Mouse (Mus musculus): ENCODE measurements around the gene Csgalnact2.

The Csgalnact2 gene

DNA sequence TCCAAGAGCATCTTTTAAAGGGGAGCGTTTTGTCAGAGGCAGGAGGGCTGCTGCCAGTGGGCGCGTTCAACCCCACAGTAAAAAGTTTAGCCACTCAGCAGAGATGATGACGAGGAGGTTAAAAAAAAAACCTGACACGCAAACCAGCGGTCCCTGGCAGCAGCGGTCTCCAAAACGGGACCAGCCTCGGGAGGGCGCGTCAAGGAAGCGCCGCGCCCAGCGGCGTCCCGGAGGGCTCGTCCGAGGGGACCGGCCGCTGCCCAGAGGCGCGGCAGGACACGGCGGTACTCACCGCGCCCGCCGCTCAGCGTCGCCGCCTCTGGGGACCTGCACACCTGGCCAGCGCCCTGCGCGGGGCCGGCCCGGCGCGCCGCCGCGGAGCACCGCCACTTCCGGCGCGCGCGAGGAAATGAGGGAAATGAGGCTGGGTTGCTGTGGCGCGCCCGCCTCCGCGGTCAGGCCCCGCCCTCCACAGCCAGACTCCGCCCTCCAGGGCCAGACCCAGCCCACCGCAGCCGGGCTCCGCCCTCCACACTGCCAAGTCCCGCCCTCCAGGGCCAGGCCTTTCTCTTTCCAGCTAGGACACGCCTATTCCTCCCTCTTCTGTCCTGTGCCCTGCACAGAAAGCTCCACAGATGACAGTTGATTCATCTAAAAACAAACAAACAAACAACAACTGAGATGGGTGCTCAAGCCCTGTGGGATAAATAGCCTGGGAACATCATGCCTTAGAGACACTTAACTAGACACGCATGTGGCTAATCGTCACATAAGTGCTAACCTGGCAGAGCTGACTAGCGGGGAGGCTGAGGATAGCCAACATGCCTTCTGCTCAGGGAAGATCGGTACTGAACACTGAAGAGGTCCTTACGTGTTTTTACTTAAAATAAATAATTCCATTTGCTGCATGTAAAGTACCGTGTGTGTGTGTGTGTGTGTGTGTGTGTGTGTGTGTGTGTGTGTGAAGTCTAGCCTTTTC, at the start of gene Csgalnact2:
TSS of gene Csgalnact2 (minus strand) at position 410 of the 979 bp plus-strand sequence.
- DNase-seq (ENCODE audit: low read depth): peak; percentile 67

DNA sequence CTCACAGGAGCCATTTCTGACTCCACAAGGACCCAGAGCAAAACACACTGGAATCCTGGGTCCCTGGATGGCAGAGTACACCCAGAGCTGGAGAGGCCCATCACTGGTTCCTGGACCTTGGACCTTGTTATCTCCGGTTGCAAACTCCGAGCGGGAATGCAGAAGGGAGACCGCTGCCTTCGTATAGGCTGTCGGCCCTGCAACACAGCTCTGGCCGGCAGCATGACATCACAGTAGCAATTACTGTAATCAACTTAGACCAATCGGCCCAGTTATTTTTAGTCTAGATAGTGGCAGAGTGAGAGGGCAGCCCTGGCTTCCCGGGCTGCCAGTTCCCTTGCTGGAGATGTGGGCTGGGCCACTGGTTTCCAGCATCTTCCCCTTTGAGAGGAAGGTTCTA, 49.7 kb upstream of the Csgalnact2 start:
- DNase-seq (ENCODE audit: low read depth): no peak

DNA sequence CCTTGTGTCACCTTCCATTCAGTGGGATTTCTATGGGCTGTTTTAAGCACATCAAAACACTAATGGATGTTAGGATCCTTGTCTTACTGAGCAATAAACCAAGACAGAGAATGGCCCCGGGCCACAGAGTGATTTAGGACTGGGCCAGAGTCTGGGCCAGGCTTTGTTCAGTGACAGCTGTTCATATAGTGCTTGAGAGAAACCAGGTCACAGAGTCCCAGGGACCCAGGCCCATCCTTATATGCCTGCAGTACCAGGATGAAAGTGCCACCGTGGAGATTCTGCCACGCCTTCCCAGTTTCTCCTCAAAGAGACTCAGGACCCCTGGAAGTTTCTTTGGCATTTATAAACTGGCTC, 48.3 kb upstream of the Csgalnact2 start:
- DNase-seq (ENCODE audit: low read depth): no peak

DNA sequence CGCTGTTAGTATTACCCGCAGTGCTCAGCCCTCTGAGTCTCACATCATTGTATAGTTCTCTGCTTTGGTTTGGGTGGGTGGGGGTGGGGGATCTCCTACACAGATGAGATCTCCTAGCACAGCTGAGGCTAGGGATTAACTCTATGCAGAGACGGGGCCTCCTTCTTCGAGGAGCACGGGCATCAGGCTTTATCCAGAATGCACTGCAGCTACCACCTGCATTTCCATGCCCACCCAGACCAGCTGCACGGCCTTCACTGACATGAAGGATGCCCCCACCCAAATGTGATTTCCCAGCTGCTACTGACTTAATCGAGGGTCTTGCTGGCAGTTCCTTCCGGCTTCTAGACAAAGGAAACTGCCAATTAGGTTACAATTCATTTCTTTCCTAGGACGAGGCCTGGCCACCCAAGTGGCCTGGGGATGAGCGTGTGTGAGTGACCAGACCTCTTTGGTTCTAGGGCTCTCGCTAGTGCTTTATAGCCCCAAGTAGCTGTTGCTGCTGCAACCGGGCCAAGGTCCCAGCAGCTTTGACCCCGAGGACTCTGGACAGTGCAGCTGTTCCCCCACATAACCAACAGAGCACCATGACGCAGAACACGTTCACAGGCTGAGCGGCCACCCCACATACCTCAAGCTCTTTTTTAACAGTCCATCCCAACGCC, 47.8 kb upstream of the Csgalnact2 start:
- DNase-seq (ENCODE audit: low read depth): no peak

DNA sequence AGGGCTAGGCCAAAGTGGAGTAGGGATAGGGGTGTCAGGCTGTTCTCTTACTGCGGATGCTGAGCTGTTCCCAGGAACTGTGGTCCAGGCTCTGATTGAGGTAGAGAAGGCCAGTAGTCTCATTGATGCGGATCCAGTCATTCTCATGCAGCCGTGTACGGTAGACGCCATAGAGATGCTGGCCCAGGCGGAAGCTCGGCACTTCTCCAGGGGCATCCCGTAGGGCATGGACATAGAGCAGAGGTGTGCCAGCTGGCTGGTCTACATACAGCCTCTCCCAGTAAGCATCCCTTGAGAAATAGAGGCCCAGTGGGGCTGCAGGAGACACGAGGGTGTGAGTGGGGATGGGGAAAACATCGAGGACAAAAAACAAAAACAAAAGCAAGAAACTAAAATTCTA, 45.2 kb upstream of the Csgalnact2 start:
- no peak for DNase-seq (ENCODE audit: low read depth)

GRCm38 (mm10) chr6:118180085-118180423, 41.1 kb upstream of the Csgalnact2 start:
- no peak for DNase-seq (ENCODE audit: low read depth)

DNA sequence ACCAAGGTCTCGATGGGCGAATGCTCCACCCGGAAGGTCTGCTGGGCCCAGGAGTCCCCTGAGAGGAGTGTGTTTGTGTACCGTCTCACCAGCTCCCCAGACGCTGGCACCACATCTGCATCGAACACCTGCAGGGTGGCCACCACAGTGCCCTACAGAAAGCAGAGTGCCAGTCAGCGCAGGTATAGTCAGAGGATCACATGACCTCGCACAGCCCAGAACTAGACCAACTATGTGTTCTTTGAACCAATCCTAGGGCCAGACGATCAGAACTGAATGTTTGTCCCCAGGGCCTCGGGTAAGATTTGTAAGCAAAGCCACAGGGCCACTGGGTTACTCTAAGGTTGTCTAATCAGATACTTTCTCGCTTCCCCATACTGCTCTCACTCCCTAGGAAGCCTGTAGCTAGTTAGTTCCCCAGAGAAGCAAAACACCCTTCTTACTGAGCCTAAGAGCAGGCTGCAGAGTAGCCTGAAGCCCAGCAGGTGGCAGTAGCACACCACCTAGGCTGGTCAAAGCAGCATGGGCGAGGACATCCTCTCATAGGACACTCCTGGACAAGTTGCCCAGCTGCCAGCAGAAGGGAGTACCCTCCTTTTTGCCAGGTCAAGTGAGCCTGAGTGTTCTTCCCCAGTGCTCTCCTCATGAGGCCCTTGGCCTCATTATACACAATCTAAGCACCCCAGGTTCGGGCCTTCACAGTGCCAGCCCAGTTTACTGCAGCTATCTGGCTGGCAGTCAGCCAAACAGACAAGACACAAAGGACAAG, 40.6 kb upstream of the Csgalnact2 start:
- DNase-seq (ENCODE audit: low read depth): peak; percentile 71

DNA sequence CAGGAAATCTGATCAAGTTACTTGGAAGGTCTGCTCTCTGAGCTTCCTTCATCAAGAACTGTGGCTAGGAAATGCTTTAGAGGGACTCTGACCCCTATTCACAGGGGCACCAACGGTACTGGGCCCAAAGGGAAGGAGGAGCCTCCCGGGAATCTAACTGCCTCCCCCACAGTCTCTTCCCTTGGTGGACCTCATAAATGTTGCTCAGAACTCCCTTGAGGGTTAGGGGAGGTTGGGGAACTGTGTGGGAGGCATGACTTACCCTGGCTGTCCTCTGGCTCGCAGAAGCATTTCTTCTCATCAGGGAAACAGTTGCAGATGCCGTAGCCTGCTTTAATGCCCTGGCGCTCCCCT, 35.0 kb upstream of the Csgalnact2 start:
- DNase-seq (ENCODE audit: low read depth): no peak

GRCm38 (mm10) chr6:118173251-118173974, 34.5 kb upstream of the Csgalnact2 start:
- DNase-seq (ENCODE audit: low read depth): no peak

- no peak for DNase-seq (ENCODE audit: low read depth)
Observed at GRCm38 (mm10) chr6:118171386-118171785, 32.4 kb upstream of the Csgalnact2 start.

DNA sequence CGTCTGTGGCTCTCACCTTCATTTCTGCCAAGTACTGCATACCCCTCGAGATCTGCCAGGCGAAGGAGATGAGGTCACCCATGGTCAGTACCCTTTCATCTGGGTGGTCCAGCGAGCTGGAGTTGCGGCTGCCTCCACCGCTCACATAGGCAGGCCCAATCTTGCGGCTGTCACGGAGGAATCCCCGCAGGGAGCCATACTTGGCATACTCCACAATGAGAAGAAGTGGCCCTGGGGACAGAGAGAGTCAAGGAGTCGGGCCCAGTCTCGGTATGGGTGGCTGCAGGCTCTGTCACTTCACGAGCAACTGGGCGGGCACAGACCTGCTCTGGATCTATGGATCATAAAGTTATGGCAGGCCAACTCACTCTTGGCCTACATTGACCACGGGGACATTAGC, 29.2 kb upstream of the Csgalnact2 start:
- DNase-seq (ENCODE audit: low read depth): no peak

- DNase-seq (ENCODE audit: low read depth): peak; percentile 55
Observed at GRCm38 (mm10) chr6:118167013-118167412, 28.1 kb upstream of the Csgalnact2 start.

DNA sequence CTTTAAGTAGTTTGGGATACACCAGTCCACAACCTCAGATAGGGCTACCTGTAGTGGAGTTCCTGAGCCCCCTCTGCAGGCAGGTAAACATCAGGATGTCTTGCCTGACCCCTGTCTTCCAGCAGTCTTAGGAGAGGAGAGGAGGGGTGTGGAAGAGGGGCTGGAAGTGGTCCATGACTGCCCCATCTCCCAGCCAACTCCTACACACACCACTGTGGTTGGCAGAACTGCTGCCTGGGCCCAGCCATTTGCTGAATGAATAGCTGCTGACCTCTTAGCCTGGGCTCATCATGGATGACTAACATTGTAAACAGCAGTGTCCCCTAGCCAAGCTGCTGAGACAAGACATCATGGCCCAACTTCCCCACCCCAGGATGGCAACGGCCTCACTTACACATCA, 26.6 kb upstream of the Csgalnact2 start:
- no peak for DNase-seq (ENCODE audit: low read depth)

DNA sequence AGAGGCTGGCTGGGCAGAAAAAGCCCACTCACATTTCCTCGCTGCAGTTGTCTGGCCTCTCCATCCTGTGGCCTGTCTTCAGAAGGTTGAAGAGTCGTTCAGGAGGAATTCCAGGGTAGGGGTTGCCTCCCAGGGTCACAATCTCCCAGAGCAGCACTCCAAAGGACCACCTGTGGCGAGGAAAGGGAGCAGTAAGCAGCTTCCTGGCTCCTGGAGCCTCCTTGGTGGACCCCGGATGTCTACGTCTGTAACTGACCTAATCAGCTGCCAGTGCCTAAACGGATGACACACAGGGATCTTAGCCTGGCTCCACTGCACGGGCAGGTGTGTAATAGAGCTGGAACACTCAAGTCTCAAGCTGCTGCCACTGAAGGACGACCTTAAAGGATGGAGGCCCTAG, 25.8 kb upstream of the Csgalnact2 start:
- no peak for DNase-seq (ENCODE audit: low read depth)

GRCm38 (mm10) chr6:118163086-118163485, 24.1 kb upstream of the Csgalnact2 start:
- no peak for DNase-seq (ENCODE audit: low read depth)

- no peak for DNase-seq (ENCODE audit: low read depth)
Observed at GRCm38 (mm10) chr6:118162457-118163082, 23.6 kb upstream of the Csgalnact2 start.

DNA sequence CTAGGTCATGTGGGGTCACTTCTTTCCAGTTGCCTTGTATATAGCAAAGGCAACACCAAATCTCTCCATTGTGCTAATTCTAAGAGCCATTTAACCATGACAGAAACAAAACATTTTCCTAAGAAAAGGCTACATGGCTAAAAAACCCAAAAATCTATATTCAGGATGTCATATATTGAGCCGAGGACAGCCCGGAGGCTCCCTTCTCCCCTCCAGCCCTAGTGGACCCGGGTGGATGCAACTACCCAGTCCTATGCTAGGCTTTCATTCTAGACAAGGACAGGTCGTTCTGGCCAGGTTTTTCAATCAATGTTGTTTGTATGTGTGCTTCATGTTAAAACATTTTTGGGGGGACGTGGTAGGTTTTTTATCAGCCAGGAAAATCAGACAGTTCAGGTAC, 14.2 kb upstream of the Csgalnact2 start:
- DNase-seq (ENCODE audit: low read depth): no peak

- DNase-seq (ENCODE audit: low read depth): no peak
Observed at GRCm38 (mm10) chr6:118150988-118151387, 12.0 kb upstream of the Csgalnact2 start.

GRCm38 (mm10) chr6:118150538-118150937, 11.6 kb upstream of the Csgalnact2 start:
- DNase-seq (ENCODE audit: low read depth): no peak

- DNase-seq (ENCODE audit: low read depth): no peak
Observed at GRCm38 (mm10) chr6:118150128-118150527, 11.2 kb upstream of the Csgalnact2 start.

DNA sequence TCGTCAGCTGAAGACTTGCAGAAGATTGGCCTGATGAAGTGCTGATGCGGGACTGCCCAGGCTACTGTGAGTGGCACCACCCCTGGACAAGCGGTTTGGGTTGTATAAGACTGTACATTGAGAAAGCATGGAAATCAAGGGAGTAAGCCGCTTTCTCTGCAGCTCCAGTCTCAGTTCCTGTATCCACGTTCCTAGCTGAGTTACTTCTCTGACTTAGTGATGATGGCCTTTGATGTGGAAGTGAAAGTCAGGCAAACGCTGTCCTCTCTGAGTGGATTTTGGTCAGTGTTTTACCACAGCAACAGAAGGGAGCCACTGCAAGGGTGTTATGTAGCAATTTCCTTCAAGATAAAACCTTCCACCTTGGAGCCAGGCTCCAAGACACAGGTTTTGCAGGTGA, 2.0 kb upstream of the Csgalnact2 start:
- DNase-seq (ENCODE audit: low read depth): no peak

DNA sequence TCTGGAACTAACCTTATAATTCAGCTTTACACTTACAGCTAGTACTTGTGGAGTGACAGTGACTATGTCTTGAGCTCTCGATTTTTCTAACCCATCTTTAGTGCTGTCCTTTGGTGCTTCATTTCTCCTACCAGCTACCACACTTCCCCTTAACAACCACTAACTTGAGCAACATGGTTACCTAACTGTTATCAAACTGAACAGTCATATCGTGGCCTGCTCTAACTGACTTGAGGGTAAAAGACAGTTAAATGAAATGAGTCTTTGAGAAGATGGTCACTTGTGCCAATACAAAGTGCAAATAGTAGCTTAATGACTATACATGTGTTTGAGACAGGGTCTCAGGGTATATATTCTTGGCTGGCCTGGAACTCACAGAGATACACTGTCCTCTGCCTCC, 1.8 kb downstream of the Csgalnact2 start:
- no peak for DNase-seq (ENCODE audit: low read depth)

Data from c-Kit-positive CD71-negative TER-119-negative erythroid progenitor cells, embryonic 14.5 days (primary cell).